Mouse (Mus musculus): ENCODE measurements around the gene Gm20479.

DNA sequence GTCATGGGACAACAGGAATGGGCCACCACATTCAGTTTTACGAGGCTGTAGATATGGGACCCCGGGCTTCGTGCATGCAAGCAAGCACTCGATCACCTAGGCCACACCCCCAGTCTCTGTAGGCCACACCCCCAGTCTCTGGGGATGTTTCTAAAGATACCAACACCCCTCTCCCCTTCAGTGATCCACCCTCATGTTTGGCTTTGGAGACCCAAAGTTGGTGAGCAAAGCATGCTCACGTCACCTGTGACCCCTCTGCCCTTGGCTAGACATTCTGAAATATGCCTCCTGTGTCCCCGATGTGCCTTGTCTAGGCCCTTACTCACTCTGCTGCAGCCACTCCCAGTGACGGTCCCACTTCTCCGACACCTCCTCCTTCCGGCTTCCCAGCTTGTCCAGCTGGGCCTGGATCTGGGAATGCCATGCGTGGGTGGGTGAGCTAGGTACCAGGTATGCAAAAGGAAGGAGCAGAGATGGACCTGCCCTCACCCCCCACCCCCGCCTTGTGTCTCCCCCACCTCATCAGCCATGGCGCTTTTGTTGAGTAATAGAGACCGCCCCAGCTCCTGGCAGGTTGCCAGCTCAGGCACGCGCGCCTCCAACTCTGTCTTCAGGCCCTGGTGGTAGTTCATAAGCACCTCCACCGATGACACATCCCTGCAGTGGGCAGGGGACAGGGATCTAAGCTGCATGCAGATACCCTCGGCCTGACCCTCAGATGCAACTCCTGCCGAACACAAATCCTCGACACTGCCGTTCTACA is 9.0 kb upstream of the Gm20479 start:
- TF ChIP-seq POLR2A (IDR thresholded peaks at IDR 0.05; ENCODE audit: low read depth, low read length) (no peak), CTCF (IDR thresholded peaks at IDR 0.05; ENCODE audit: extremely low read depth, insufficient read depth, insufficient read length, insufficient replicate concordance) (no peak)
